Mouse (Mus musculus) embryonic facial prominence, embryonic 14.5 days (tissue): ENCODE data around the gene Pou2f3. TPM values are rescaled to one million over a fixed set of nuclear protein-coding genes. Genes with fewer than 3 reads are reported as not detected.

Experiments
- ATAC-seq: fragments of 200-750 bp; cut with Nextera tagmentation; 2 replicates; pipeline ENCODE4 v1.8.0; 2017; ENCODE audit warnings: low read depth, moderate number of reproducible peaks, moderate TSS enrichment
- DNase-seq: peaks from one replicate; pipeline ENCODE4 v3.0.0-alpha.2; 2015; ENCODE audit warnings: low spot score
- H3K27ac ChIP-seq: fragments of 300-500 bp; sonication (generic); replicated peaks from 2 replicates; pipeline ENCODE4 v1.5.1; 2014; ENCODE audit warnings: low read depth, mild to moderate bottlenecking, low read length, moderate library complexity
- H3K27me3 ChIP-seq: fragments of 300-500 bp; sonication (generic); replicated peaks from 2 replicates; pipeline ENCODE4 v1.6.1; 2014; ENCODE audit warnings: low read length; ENCODE audit not compliant: control insufficient read depth, insufficient read depth
- H3K36me3 ChIP-seq: fragments of 300-500 bp; sonication (generic); 2 replicates; pipeline ENCODE4 v1.6.1; 2014; ENCODE audit warnings: low read length, mixed read lengths; ENCODE audit not compliant: control insufficient read depth, insufficient read depth
- H3K4me1 ChIP-seq: fragments of 300-500 bp; sonication (generic); 2 replicates; pipeline ENCODE4 v1.6.1; 2014; ENCODE audit warnings: antibody characterized with exemption, low read length; ENCODE audit not compliant: control insufficient read depth, insufficient read depth
- H3K4me2 ChIP-seq: fragments of 300-500 bp; sonication (generic); 2 replicates; pipeline ENCODE4 v1.6.1; 2014; ENCODE audit warnings: low read depth, mild to moderate bottlenecking, low read length, moderate library complexity, mixed read lengths
- H3K4me3 ChIP-seq: fragments of 300-500 bp; sonication (generic); 2 replicates; pipeline ENCODE4 v1.5.1; 2014; ENCODE audit warnings: low read depth, mild to moderate bottlenecking, low read length
- H3K9ac ChIP-seq: fragments of 300-500 bp; sonication (generic); 2 replicates; pipeline ENCODE4 v1.6.1; 2014; ENCODE audit warnings: low read depth, mild to moderate bottlenecking, low read length, moderate library complexity, mixed read lengths
- H3K9me3 ChIP-seq: fragments of 300-500 bp; sonication (generic); 2 replicates; pipeline ENCODE4 v1.6.1; 2016; ENCODE audit warnings: low read length; ENCODE audit not compliant: control insufficient read depth
- WGBS: fragments of 180-500 bp; shearing (Covaris S2); extraction: QIAGEN DNeasy Blood & Tissue Kit; methylation state at CpG from one replicate; pipeline ENCODE4 v1.1.7; 2014; 5-methylcytosine and 5-hydroxymethylcytosine counted together
- polyA plus RNA-seq: library from polyadenylated mRNA; unstranded; fragments of >200 nt; fragmentation: Nextera tagmentation; extraction: Ambion mirVana; gene quantifications from 2 replicates; pipeline ENCODE4 v1.2.1, GENCODE M21; 2014

The Pou2f3 gene
- polyA plus RNA-seq, 1 experiment from 2014 or later = 3.8 TPM

DNA sequence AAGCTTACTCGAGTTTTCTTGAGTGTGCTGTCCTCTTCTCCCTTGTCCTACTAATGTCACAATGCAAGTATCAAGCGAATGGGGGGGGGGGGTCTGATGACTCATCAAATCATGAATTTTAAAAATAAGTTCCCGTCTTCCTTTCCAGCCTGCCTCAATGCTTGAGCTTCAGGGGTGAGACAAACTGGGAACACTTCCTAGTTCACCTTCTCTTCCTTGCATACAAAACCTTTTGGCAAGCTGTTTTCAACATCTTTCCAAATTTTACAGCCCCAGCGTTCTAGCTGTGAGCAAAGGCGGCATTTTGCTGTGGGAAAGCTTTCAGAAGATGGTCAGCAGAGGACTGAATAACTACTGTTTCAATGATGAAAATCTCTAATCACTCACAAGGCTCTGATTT lies 102.6 kb downstream of the Pou2f3 start:
- H3K9ac ChIP-seq = no peak overlapping the region
- ATAC-seq = no peak
- DNase-seq = no peak
- H3K4me1 ChIP-seq = peaks cover 16% of the 10 kb centered on the region; the same call in 1 of the 2 replicates
- peak overlapping the region; percentile 83 for H3K4me2 ChIP-seq
- no peak overlapping the region for H3K27ac ChIP-seq
- peak overlapping the region; percentile 78; the same call in 1 of the 2 replicates for H3K4me3 ChIP-seq
- 59% methylated on average over 5 of the region's 5 CpGs for WGBS
- no peaks in the 10 kb centered on the region for H3K27me3 ChIP-seq
- peaks cover 15% of the 10 kb centered on the region for H3K36me3 ChIP-seq
- H3K9me3 ChIP-seq = no peaks in the 10 kb centered on the region

DNA sequence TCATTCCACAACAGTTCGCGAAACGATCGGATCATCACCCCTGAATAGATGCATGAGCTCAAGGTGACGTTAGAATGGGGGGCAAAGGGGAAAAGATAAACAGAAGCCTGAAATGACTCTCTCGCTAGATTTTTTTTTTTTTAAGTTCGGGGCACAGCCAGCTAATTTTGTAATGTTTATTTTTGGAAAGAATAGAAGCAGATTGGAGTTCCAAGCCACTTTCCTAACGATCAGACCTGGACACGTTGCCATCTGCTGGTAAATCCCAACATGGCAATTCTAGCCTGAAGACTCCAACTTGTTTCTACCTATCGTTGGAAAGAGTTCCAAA lies 103.0 kb downstream of the Pou2f3 start, which contains the start of gene Arhgef12:
TSS of gene Arhgef12 (minus strand) at position 53 of the 331 bp plus-strand sequence.
- WGBS = 26% methylated on average over 10 of the region's 10 CpGs
- peaks cover 16% of the 10 kb centered on the region for H3K4me1 ChIP-seq
- peak within 1 kb of the TSS; percentile 78 for H3K4me3 ChIP-seq
- H3K9ac ChIP-seq = peak within 1 kb of the TSS; percentile 96
- no peaks in the 10 kb centered on the region for H3K9me3 ChIP-seq
- H3K36me3 ChIP-seq = peaks cover 15% of the 10 kb centered on the region
- H3K4me2 ChIP-seq = peak within 1 kb of the TSS; percentile 83
- no peaks in the 10 kb centered on the region for H3K27me3 ChIP-seq
- DNase-seq (peak; percentile 88), ATAC-seq (no peak)
- H3K27ac ChIP-seq = peak within 1 kb of the TSS; percentile 96

DNA sequence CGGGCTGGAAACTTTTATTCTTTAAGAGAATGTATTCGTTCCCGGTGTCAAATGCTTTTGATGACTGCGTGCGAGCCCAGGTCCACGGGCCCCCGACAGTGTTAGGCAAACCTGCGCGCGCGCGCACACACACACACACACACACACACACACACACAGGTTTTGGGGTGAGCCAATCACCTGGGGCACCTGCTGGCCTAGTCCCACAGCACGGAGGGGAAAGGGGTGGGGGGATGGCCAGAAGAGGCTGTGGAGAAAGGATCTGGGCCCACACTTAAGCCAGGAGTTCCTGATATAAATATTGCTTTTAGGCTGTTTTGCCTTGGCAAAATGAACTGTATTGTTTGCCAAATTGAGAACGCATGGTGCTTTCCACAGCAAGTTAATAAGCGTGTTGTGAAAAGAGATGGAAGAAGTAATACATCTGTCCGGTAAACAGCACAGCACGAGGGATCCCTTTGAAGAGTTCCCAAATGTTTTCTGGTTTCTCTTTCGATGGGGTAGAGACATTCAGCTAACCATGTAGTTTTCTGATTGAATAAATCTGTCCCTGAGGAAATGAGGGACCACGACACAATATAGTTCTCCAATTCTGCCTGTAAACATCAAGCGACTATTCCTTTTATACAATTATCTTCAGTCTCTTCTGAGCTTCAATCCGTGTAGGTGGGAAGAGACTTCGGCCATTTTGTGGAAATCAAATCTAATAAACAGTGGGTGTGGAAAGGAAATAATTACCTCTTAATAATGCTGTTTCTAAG lies 103.6 kb downstream of the Pou2f3 start:
- Histone ChIP-seq H3K4me2 (peak overlapping the region; percentile 83), H3K4me1 (peaks cover 20% of the 10 kb centered on the region), H3K36me3 (peaks cover 13% of the 10 kb centered on the region), H3K9me3 (no peaks in the 10 kb centered on the region), H3K9ac (peak overlapping the region; percentile 96), H3K4me3 (peak overlapping the region; percentile 78), H3K27ac (peak overlapping the region; percentile 96), H3K27me3 (no peaks in the 10 kb centered on the region)
- 11% methylated on average over 22 of the region's 22 CpGs for whole genome bisulfite sequencing
- ATAC-seq (peak; percentile 35), DNase-seq (peak; percentile 50)

DNA sequence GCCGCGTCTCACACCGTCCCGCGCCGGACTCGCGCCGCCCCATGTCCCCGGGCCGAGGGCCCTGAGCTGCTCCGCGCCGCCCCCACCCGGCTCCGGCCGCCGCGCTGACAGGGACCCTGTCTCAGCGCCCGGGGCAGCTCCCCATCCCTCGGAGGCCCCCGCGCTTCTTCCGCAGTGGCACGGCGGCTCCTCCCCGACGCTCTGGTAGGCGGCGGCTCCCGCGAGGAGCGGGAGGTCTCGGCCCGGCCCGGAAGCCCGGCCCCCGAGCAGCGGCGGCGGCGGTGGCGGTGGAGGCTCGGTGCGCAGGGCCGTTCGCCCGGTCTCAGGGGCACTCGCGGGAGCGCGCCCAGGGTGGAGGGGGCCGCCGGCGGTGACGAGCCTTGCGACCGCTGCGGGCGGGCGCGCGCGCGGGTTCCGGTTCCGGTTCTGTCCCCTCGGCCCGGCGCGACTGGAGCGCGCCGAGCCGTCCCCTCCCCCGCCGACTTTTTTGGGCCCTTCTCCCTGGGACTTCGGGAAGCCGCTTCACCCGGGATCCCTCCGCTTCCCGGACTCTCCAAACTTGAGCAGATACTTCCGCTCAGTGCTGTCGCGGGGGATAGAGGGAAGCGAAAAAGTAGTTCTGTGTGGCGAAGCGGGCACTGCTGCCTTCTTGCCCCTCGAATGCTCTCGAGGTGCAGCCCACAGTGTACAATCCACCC lies 104.4 kb downstream of the Pou2f3 start:
- H3K9ac ChIP-seq = peak overlapping the region; percentile 96
- H3K36me3 ChIP-seq = peaks cover 5% of the 10 kb centered on the region; the same call in 1 of the 2 replicates
- peak overlapping the region; percentile 83 for H3K4me2 ChIP-seq
- H3K4me3 ChIP-seq = peak overlapping the region; percentile 78
- WGBS = 0% methylated on average over 36 of the region's 91 CpGs
- H3K9me3 ChIP-seq = no peaks in the 10 kb centered on the region
- H3K27ac ChIP-seq = peak overlapping the region; percentile 96
- DNase-seq = peak; percentile 98
- peak; percentile 85 for ATAC-seq
- H3K4me1 ChIP-seq = peaks cover 20% of the 10 kb centered on the region
- no peaks in the 10 kb centered on the region for H3K27me3 ChIP-seq

DNA sequence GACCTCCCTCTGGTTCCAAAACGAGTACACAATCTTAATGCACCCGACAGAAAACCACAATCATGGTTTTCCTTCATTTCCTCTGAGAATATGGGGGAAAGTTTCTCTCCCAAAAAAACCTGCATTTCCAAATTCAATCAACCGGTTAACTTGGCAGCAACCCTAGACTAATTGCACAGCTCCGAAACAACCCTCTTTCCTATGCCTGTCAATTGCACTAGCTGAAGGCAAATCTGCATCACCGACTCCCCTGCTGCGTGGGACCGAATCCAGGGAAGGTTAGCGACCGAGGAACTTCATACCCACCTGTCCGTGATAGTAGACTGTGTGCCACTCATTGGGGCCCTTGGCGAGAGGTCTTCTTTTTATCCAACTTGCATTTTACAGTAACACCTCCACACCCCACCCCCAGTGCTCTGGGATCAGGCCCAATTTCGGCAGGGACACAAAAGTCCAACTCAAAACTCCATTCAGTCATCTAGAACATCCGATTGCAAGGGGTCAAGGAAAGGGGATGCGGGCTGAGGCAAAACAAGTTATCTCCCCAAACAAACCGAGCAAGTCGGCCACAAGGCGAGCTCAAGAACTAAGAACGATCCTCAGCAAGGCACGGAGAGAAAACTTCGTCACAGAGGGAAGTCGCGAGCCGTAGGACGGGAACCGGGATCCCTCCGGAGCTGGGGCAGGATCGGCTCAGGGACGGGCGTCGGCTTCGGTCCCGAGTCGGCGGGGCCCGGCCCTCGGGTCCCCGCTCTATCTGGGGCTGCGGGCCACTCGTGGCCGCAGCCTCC lies 105.1 kb downstream of the Pou2f3 start:
- peak overlapping the region; percentile 83 for H3K4me2 ChIP-seq
- peak; percentile 55 for DNase-seq
- H3K27ac ChIP-seq = peak overlapping the region; percentile 96
- H3K4me1 ChIP-seq = peaks cover 20% of the 10 kb centered on the region
- no peak for ATAC-seq
- no peaks in the 10 kb centered on the region for H3K27me3 ChIP-seq
- no peaks in the 10 kb centered on the region for H3K36me3 ChIP-seq
- under 1% methylated on average over 28 of the region's 40 CpGs for WGBS
- H3K4me3 ChIP-seq = peak overlapping the region; percentile 78
- H3K9me3 ChIP-seq = no peaks in the 10 kb centered on the region
- peak overlapping the region; percentile 96 for H3K9ac ChIP-seq

DNA sequence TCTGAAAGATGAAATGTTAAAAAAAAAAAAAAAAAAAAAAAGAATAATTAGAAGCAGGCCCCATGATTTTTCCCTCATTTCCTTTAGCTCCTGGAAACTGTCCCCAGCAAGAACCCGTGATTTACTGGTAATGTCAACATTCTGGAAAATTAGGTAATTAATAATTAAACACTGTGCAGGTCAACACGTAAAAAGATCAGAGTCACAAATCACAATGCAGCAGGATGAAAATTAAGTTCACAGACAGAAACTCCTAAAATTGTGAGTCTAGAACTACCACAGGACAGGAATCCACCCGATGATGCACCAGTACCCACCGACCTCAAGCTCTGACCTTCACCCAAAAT lies 105.7 kb downstream of the Pou2f3 start:
- Histone ChIP-seq H3K27ac (no peak overlapping the region), H3K9ac (peak overlapping the region; percentile 96), H3K4me3 (peak overlapping the region; percentile 78), H3K27me3 (no peaks in the 10 kb centered on the region), H3K36me3 (no peaks in the 10 kb centered on the region), H3K4me1 (peaks cover 20% of the 10 kb centered on the region), H3K4me2 (peak overlapping the region; percentile 83), H3K9me3 (no peaks in the 10 kb centered on the region)
- ATAC-seq (no peak), DNase-seq (no peak)
- WGBS = 3% methylated on average over 4 of the region's 4 CpGs

DNA sequence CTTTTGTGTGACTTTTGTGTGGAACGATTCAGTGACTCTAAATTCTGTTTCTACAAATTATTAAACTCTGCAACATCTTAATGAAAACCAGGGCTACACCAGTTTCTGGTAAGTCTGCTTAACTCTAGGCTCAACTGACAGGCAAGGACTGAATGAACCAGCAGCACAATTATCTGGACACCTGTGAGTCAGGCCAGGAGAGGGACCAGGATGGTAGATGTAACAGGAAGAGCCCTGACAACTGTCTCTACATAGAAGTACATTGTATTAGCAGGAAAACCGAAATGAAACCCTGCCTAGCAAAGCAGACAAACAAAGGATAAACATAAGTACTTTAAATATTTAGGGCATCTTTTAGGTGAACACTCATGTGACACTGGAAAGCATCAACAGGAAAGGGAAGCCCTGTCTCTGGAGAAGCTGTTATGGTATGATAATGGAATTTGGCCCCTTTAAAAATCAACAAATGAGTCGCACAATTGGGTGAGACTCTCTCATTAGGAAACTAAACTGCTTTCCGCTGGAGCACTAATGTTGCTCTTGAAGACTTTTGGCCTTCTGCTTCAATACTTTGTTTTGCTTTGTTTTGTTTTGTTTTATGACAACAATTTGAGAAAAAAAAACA lies 106.4 kb downstream of the Pou2f3 start:
- Histone ChIP-seq H3K27ac (no peak overlapping the region), H3K4me2 (peak overlapping the region; percentile 83), H3K4me3 (peak overlapping the region; percentile 78), H3K27me3 (no peaks in the 10 kb centered on the region), H3K9ac (peak overlapping the region; percentile 96), H3K36me3 (no peaks in the 10 kb centered on the region), H3K9me3 (no peaks in the 10 kb centered on the region), H3K4me1 (peaks cover 20% of the 10 kb centered on the region)
- ATAC-seq (no peak), DNase-seq (no peak)
- WGBS = 19% methylated on average over 4 of the region's 4 CpGs

DNA sequence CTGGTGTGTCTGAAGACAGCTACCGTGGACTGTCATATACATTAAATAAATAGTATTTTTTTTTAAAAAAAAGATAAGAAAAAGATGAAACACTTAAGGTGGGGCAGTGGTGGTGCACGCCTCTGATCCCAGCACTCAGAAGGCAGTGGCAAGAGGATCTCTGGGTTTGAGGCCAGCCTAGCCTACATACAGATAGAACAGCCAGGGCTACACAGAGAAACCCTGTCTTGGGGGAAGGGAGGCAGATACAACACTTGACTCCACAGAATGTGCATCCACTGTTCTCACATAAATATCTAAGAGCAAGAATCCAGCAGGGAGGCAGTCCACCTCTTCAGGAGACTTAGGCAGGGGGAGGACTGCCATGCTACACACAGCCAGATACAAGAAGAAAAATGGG lies 107.2 kb downstream of the Pou2f3 start:
- peak overlapping the region; percentile 83 for H3K4me2 ChIP-seq
- H3K9me3 ChIP-seq = no peaks in the 10 kb centered on the region
- DNase-seq = no peak
- H3K9ac ChIP-seq = peak overlapping the region; percentile 48
- no peaks in the 10 kb centered on the region for H3K36me3 ChIP-seq
- 86% methylated on average over 2 of the region's 2 CpGs for WGBS
- no peaks in the 10 kb centered on the region for H3K27me3 ChIP-seq
- peaks cover 20% of the 10 kb centered on the region for H3K4me1 ChIP-seq
- H3K4me3 ChIP-seq = peak overlapping the region; percentile 78
- H3K27ac ChIP-seq = no peak overlapping the region
- no peak for ATAC-seq
